Comparison of ENCODE assay signal across 8 mouse cellular contexts in the genomic region with DNA sequence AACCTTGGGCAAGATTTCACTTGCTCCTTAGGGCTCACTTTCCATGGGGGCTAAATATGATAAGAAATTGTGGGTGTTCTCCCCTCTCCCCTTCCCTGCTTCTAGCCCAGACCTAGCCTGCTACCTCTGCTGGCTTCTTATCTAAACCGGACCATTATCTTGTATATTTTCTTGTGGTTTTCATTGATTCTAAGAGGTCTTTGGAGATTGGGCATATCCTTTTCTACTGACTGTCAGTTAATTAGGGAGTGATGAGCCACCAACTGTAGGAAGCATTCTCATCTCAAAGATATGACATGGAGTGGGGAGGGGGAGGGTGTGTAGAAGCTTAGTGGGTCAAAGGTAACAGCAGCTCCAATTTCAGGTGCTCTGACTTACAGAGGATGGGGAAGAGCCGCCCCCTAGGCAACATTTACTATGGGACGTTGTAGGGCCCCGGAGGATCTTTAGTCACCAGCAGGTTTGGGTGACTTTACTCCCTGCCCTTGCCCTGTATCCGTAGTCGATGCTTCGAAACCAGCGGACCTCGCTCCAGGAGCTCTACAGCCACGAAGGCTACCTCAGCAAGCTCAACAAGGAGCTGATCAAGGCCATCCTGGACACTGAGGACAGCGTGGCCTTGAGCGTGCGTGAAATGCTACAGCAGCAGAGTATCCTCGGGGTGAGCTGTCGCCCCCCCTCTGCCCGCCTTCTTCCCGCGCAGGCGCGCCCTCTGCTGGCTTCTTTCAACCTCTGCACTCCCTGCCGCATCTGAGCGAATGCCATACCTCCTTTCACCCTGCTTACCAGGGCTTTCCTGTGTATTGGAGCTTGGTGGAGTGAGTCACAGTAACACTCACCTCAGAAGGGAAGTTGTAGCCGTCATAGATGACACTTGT. TPM values are rescaled to one million over a fixed set of nuclear protein-coding genes. Genes with fewer than 3 reads are reported as not detected.
DNase-seq lines count a peak whose midpoint lies in the region; ATAC-seq and TF ChIP-seq lines count a peak whose summit lies in the region.

No protein-coding gene starts in this region.

- ATAC-seq in cerebellum, adult (ENCODE audit: insufficient number of reproducible peaks, low FRiP score, low TSS enrichment) = peak; percentile 87
- peak; percentile 92 for ATAC-seq in forebrain, embryonic 13.5 days
- peak; percentile 60; the same call in 1 of the 2 replicates for ATAC-seq in liver, embryonic 15.5 days (ENCODE audit: insufficient read depth)
- ATAC-seq in neural tube, embryonic 13.5 days (ENCODE audit: low read depth) = peak; percentile 82

- H3K9ac ChIP-seq in ES-Bruce4 (ENCODE audit: low read depth, poor library complexity, severe bottlenecking) = no peak overlapping the region
- peak overlapping the region; percentile 66 for H3K9ac ChIP-seq in forebrain, embryonic 13.5 days
- H3K9ac ChIP-seq in liver, embryonic 15.5 days = 0 out of 2 replicates have a peak overlapping the region, but pooled peaks have one; percentile 32
- H3K9ac ChIP-seq in neural tube, embryonic 13.5 days = peak overlapping the region; percentile 69

- peak overlapping the region; percentile 66 for H3K4me2 ChIP-seq in forebrain, embryonic 13.5 days
- peak overlapping the region; percentile 77 for H3K4me2 ChIP-seq in liver, embryonic 15.5 days
- H3K4me2 ChIP-seq in neural tube, embryonic 13.5 days = peak overlapping the region; percentile 57

- H3K27ac ChIP-seq in ES-Bruce4 (ENCODE audit: insufficient read depth, low read length) = no peak overlapping the region
- no peak overlapping the region for H3K27ac ChIP-seq in forebrain, embryonic 13.5 days
- H3K27ac ChIP-seq in liver, embryonic 15.5 days (replicated peaks) = no peak overlapping the region
- 0 out of 2 replicates have a peak overlapping the region, but pooled peaks have one; percentile 20 for H3K27ac ChIP-seq in neural tube, embryonic 13.5 days (replicated peaks)

- no peaks in the 10 kb centered on the region for H3K27me3 ChIP-seq in ES-Bruce4 (ENCODE audit: control insufficient read depth, insufficient read depth, low read length, poor library complexity, severe bottlenecking)
- no peaks in the 10 kb centered on the region for H3K27me3 ChIP-seq in forebrain, embryonic 13.5 days
- no peaks in the 10 kb centered on the region for H3K27me3 ChIP-seq in liver, embryonic 15.5 days
- no peaks in the 10 kb centered on the region for H3K27me3 ChIP-seq in neural tube, embryonic 13.5 days

- peak; percentile 88 for TF ChIP-seq CTCF in ES-Bruce4 (IDR thresholded peaks at IDR 0.05; ENCODE audit: low read depth, low read length)

- H3K36me3 ChIP-seq in ES-Bruce4 (ENCODE audit: control insufficient read depth, insufficient read depth, low read length, poor library complexity, severe bottlenecking) = no peaks in the 10 kb centered on the region
- H3K36me3 ChIP-seq in forebrain, embryonic 13.5 days (ENCODE audit: poor library complexity, severe bottlenecking) = no peaks in the 10 kb centered on the region
- H3K36me3 ChIP-seq in liver, embryonic 15.5 days (replicated peaks) = no peaks in the 10 kb centered on the region
- no peaks in the 10 kb centered on the region for H3K36me3 ChIP-seq in neural tube, embryonic 13.5 days

- peak; percentile 91 to 95 for DNase-seq in heart, postnatal 10 days
- peak; percentile 93 for DNase-seq in kidney, postnatal 4 days
- peak; percentile 52 for DNase-seq in telencephalon, adult 2 months (ENCODE audit: low read depth, low spot score)

- no peaks in the 10 kb centered on the region for H3K9me3 ChIP-seq in ES-Bruce4 (replicated peaks; ENCODE audit: control insufficient read depth, insufficient read depth, low read length, poor library complexity, severe bottlenecking)
- no peaks in the 10 kb centered on the region for H3K9me3 ChIP-seq in forebrain, embryonic 13.5 days (replicated peaks)
- H3K9me3 ChIP-seq in liver, embryonic 15.5 days (replicated peaks) = no peaks in the 10 kb centered on the region
- H3K9me3 ChIP-seq in neural tube, embryonic 13.5 days = no peaks in the 10 kb centered on the region

- H3K4me3 ChIP-seq in ES-Bruce4 (ENCODE audit: low read depth, low read length) = peak overlapping the region; percentile 58
- peak overlapping the region; percentile 33 for H3K4me3 ChIP-seq in forebrain, embryonic 13.5 days
- peak overlapping the region; percentile 46 for H3K4me3 ChIP-seq in liver, embryonic 15.5 days (replicated peaks)
- peak overlapping the region; percentile 29 for H3K4me3 ChIP-seq in neural tube, embryonic 13.5 days

- intact Hi-C loops in heart, postnatal 10 days (cut with DNase I) = loop anchor here (1.0 kb wide), 2 partner anchors 22 to 44 kb away; a partner anchor contains a TSS

- no peak for TF ChIP-seq POLR2A in ES-Bruce4 (IDR thresholded peaks at IDR 0.05; ENCODE audit: insufficient read depth, low read length)

- 3% methylated on average over 22 of the region's 23 CpGs for WGBS in forebrain, embryonic 13.5 days
- 2% methylated on average over 23 of the region's 23 CpGs for WGBS in liver, embryonic 15.5 days (ENCODE audit: insufficient replicate concordance)
- 2% methylated on average over 23 of the region's 23 CpGs for WGBS in neural tube, embryonic 13.5 days

- no peaks in the 10 kb centered on the region for H3K4me1 ChIP-seq in ES-Bruce4 (ENCODE audit: control insufficient read depth, insufficient read depth, low read length)
- H3K4me1 ChIP-seq in forebrain, embryonic 13.5 days = peaks cover 17% of the 10 kb centered on the region
- peaks cover 9% of the 10 kb centered on the region for H3K4me1 ChIP-seq in liver, embryonic 15.5 days (replicated peaks)
- H3K4me1 ChIP-seq in neural tube, embryonic 13.5 days (replicated peaks) = 0 out of 2 replicates have a peak, but pooled peaks cover 6% of the 10 kb centered on the region

- TF ChIP-seq EP300 in ES-Bruce4 (IDR thresholded peaks at IDR 0.05; ENCODE audit: insufficient read depth, low read depth, low read length) = no peak

RNA-seq across cellular contexts. Expression of a gene that starts 21.8 kb away (rescaled TPM):
- polyA plus RNA-seq in ES-Bruce4 (2011; ENCODE audit: insufficient read depth, insufficient read length, low read depth, missing spikeins) = not detected in 2 replicates
- polyA plus RNA-seq in forebrain, embryonic 13.5 days (2015; fragmentation: Nextera tagmentation; extraction: Ambion mirVana) = 1.6 and 2.6 TPM in 2 replicates
- 1 to 10 TPM; 3.7 to 4.3 TPM for total RNA-seq in heart, postnatal 10 days (2021)
- polyA plus RNA-seq in liver, embryonic 15.5 days (2015; fragmentation: Nextera tagmentation; extraction: Ambion mirVana) = 0.13 and 0.20 TPM in 2 replicates
- 0.67 and 0.83 TPM in 2 replicates for polyA plus RNA-seq in neural tube, embryonic 13.5 days (2015; fragmentation: Nextera tagmentation; extraction: Ambion mirVana)

RNA-seq across cellular contexts. Expression of a gene that starts 22.4 kb away (rescaled TPM):
- 26.7 and 30.6 TPM in 2 replicates for polyA plus RNA-seq in ES-Bruce4 (2011; ENCODE audit: insufficient read depth, insufficient read length, low read depth, missing spikeins)
- polyA plus RNA-seq in forebrain, embryonic 13.5 days (2015; fragmentation: Nextera tagmentation; extraction: Ambion mirVana) = 25.3 and 25.9 TPM in 2 replicates
- total RNA-seq in heart, postnatal 10 days (2021) = 10 to 100 TPM; 18.0 to 18.1 TPM
- 9.1 and 9.5 TPM in 2 replicates for polyA plus RNA-seq in liver, embryonic 15.5 days (2015; fragmentation: Nextera tagmentation; extraction: Ambion mirVana)
- polyA plus RNA-seq in neural tube, embryonic 13.5 days (2015; fragmentation: Nextera tagmentation; extraction: Ambion mirVana) = 21.5 and 24.5 TPM in 2 replicates

RNA-seq across cellular contexts. Expression of a gene that starts 27.2 kb away (rescaled TPM):
- polyA plus RNA-seq in ES-Bruce4 (2011; ENCODE audit: insufficient read depth, insufficient read length, low read depth, missing spikeins) = not detected in 2 replicates
- polyA plus RNA-seq in forebrain, embryonic 13.5 days (2015; fragmentation: Nextera tagmentation; extraction: Ambion mirVana) = not detected in 2 replicates
- total RNA-seq in heart, postnatal 10 days (2021) = not detected
- not detected in 2 replicates for polyA plus RNA-seq in liver, embryonic 15.5 days (2015; fragmentation: Nextera tagmentation; extraction: Ambion mirVana)
- polyA plus RNA-seq in neural tube, embryonic 13.5 days (2015; fragmentation: Nextera tagmentation; extraction: Ambion mirVana) = not detected in 2 replicates

RNA-seq across cellular contexts. Expression of a gene that starts 39.4 kb away (rescaled TPM):
- 27.5 and 31.3 TPM in 2 replicates for polyA plus RNA-seq in ES-Bruce4 (2011; ENCODE audit: insufficient read depth, insufficient read length, low read depth, missing spikeins)
- 15.8 and 17.6 TPM in 2 replicates for polyA plus RNA-seq in forebrain, embryonic 13.5 days (2015; fragmentation: Nextera tagmentation; extraction: Ambion mirVana)
- 10 to 100 TPM; 26.3 to 37.8 TPM for total RNA-seq in heart, postnatal 10 days (2021)
- 1.2 and 1.5 TPM in 2 replicates for polyA plus RNA-seq in liver, embryonic 15.5 days (2015; fragmentation: Nextera tagmentation; extraction: Ambion mirVana)
- polyA plus RNA-seq in neural tube, embryonic 13.5 days (2015; fragmentation: Nextera tagmentation; extraction: Ambion mirVana) = 14.9 and 15.3 TPM in 2 replicates

RNA-seq across cellular contexts. Expression of a gene that starts 39.6 kb away (rescaled TPM):
- polyA plus RNA-seq in ES-Bruce4 (2011; ENCODE audit: insufficient read depth, insufficient read length, low read depth, missing spikeins) = not detected in 2 replicates
- not detected in 2 replicates for polyA plus RNA-seq in forebrain, embryonic 13.5 days (2015; fragmentation: Nextera tagmentation; extraction: Ambion mirVana)
- not detected for total RNA-seq in heart, postnatal 10 days (2021)
- not detected in 2 replicates for polyA plus RNA-seq in liver, embryonic 15.5 days (2015; fragmentation: Nextera tagmentation; extraction: Ambion mirVana)
- not detected in 2 replicates for polyA plus RNA-seq in neural tube, embryonic 13.5 days (2015; fragmentation: Nextera tagmentation; extraction: Ambion mirVana)
